Mouse (Mus musculus): Measurements from ENCODE around the gene Prkag1.

Prkag1 gene

DNA sequence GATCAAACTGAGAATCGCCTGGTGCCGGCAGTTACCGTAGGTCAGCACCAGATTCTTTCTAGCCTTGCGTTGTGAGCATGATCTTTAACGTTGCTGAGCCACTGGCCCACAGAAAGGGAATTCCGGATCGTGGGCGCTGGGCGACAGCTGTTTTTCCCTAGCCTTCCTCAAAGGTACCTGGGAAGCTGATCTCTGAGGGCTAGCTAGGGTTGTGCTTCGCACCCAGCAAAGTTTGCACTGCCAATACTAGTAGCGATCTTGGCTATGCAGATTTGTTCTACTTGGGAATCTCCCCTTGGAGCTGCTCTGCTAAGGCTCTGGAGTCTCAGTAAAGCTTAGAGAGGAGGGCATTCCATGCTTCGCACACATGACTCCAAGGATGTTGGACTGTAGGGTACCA is 40.1 kb downstream of the Prkag1 start:
- no peak for DNase-seq

DNA sequence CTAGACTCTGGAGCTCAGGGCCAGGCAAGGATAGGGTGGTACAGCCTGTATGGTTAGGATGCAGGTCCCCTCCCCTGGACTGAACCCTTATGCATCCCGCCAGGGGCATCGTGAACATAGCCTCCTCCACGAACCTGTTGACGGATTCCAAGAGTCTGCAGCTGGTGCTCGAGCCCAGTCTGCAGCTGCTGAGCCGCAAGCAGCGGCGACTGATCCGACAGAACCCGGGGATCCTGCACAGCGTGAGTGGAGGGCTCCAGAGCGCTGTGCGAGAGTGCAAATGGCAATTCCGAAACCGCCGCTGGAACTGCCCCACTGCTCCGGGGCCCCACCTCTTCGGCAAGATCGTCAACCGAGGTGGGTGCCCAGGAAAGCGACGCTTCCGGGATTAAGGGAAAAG is 40.6 kb downstream of the Prkag1 start:
- DNase-seq: no peak

GRCm38 (mm10) chr15:98789661-98790535 is 41.4 kb downstream of the Prkag1 start, which contains the start of gene Wnt1:
TSS of gene Wnt1 (plus strand) at chr15:98789857.
- DNase-seq: peak in 1 of 2 experiments; percentile 29

GRCm38 (mm10) chr15:98788972-98789660 is 42.2 kb downstream of the Prkag1 start:
- no peak for DNase-seq

- no peak for DNase-seq
These were observed 43.4 kb downstream of the Prkag1 start for GRCm38 (mm10) chr15:98787930-98788329.

GRCm38 (mm10) chr15:98785744-98786143 is 45.6 kb downstream of the Prkag1 start:
- DNase-seq: no peak

DNA sequence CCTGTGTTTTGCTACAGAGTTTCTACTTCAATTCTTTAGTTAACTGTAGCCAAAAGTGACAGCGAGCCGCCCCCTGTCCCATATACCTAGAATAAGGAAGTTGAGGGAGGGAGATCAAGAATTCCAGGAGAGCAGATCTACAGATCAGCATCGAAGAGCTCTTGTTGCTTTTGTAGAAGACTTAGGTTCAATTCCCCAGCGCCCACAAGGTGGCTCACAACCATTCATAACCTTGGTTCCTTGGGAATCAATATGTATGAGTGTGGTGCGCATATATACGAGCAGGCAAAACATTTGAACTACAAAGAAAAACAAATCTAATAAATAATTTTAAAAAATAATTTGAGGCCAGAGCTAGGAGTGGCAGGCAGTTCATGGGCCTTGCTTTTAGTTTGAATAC is 50.2 kb downstream of the Prkag1 start:
- no peak for DNase-seq

- no peak for DNase-seq
These were observed 50.7 kb downstream of the Prkag1 start for GRCm38 (mm10) chr15:98780573-98780972.

DNA sequence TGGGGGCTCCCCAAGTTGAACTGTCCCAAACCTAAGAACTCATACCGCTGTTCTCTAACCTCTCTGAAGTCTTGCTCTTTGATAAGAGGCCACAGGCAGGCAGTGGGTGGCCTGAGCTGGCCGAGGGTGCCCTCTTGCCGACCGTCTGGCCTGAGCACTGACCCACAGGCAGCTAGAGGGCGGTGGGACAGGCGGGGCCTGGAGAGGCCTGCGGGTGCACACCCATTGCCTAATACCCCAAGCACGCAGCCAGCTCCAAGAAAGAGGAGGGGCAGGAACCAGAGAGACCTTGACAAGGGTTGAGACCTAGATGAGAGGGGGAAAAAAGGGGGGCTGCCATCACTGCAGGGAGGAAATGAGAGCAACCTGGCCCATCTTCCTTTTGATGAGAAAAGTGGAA is 51.2 kb downstream of the Prkag1 start:
- DNase-seq: no peak

GRCm38 (mm10) chr15:98778806-98779205 is 52.5 kb downstream of the Prkag1 start:
- DNase-seq: no peak

GRCm38 (mm10) chr15:98778191-98778770 is 53.0 kb downstream of the Prkag1 start:
- no peak for DNase-seq

DNA sequence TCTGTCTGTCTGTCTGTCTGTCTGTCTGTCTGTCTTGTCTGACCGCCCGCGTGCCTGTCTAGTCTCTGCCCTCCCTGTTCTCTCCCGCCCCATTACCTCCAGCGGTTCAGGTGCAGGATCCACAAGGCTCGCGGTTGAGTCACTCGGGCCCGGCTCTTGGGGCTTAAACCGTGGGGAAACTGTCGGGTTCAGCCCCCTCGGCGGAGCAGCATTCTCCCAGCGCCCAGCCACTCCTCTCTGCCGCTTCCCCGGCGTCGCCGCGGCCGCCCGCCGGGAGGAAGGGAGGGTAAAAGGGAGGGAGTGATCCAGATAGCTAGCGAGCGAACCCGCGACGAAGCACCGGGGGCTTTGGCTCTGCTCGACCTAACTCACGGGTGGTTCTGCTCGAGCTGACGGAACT is 53.6 kb downstream of the Prkag1 start, which contains the start of gene Wnt10b:
Gene Wnt10b (minus strand): TSS at position 389 of the 400 bp plus-strand sequence.
- no peak for DNase-seq

- no peak for DNase-seq
These were observed 54.2 kb downstream of the Prkag1 start for GRCm38 (mm10) chr15:98777005-98777616.

- DNase-seq: no peak
These were observed 54.9 kb downstream of the Prkag1 start for GRCm38 (mm10) chr15:98776280-98777004.

DNA sequence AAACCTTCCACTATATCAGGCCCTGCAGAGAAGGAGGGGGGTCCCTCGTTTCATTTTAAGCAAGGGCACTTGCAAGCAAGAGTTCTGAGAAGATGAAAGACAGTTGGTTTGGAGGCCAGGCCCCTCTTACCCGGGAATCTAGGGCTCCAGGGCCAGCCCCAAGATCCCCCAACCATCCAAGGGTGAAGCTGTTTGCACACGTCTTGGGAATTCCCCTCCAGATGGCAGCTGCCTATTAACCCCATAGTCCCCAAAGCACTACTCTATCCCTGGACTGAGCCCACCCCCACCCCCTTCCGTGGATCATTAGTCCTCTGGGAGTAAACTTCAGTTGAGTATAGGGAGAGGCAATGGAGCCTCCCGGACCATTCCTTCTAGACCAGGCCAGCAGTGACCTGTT is 55.8 kb downstream of the Prkag1 start:
- DNase-seq: no peak

DNA sequence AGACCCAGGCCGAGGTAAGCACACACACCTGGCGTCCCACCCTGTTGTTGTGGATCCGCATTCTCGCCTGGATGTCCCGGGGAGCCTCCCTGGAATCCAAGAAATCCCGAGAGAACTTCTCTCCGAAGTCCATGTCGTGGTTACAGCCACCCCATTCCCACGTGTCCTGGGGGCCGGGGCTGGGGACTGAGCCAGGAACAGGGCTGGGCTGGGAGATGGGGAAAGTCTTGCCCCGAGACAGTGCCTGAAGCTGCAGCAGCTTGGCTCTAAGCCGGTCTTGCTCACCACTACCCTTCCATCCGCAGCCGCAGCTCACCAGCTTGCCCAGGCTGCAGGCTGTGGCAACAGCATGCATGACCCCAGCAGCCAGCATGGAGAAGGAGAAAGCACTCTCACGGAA is 57.2 kb downstream of the Prkag1 start:
- DNase-seq: no peak

DNA sequence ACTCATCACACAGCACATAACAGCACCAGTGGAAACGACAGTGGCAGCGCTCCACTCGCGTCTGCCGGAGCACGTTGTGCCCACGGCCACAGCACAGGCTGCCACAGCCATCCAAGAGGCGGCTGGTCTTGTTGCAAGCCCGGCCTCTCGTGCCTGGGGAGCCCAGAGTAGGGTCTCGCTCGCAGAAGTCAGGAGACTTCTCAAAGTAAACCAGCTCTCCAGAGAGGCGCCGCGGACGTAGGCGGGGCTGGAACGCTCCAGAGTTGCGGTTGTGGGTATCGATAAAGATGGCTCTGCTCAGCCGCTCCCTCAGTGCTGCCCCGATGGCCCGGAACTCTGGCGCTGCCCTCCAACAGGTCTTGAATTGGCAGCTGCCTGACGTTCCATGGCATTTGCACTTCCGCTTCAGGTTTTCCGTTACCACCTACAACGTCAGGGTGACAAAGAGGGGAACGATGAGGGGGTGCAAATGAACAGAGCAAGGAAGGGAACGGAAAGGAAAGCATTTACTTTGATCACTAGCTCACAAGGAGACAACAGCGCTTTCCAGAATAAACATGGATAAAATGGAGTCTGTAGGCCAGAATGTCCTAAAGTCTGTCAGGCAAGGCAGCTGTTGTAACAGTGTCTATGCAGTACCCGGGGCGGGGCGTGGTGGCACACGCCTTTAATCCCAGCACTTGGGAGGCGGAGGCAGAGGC is 58.7 kb downstream of the Prkag1 start:
- peak; percentile 53 to 65 for DNase-seq

GRCm38 (mm10) chr15:98771813-98772425 is 59.4 kb downstream of the Prkag1 start:
- no peak for DNase-seq

DNA sequence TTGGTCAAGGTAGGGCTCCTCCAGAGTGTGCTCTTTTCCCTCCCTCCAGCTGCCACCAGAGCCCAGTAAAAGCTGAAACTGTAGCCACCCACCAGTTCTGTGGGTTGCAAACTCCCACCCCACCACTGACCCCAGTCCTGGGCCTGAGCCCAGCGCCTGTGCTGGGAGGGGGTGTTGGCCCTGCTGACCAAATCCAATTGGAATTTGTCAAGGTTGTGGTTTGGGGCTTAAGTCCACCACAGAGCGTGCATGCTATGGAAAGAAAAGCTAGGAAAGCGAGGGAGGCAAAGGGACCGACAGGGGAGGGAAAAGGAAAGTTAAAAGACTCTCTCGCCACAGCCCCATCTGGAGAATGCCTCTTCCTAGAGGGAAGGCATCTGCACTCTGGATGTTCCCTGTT is 63.1 kb downstream of the Prkag1 start:
- no peak for DNase-seq

- no peak for DNase-seq
These were observed 65.4 kb downstream of the Prkag1 start for GRCm38 (mm10) chr15:98765929-98766328.
